Mouse (Mus musculus) gastrocnemius, postnatal 14 days (tissue): ENCODE data around the gene Adh4. TPM values are rescaled to one million over a fixed set of nuclear protein-coding genes. Genes with fewer than 3 reads are reported as not detected.
"Not testable (repeated sequence)": the region's sequence is repeated elsewhere in the genome, so short reads cannot be mapped to it uniquely, and the experiment has no call there.

ENCODE experiments used
- DNase-seq: peaks from one replicate; pipeline ENCODE4 v3.0.0; 2021; ENCODE audit warnings: mixed read lengths
- intact Hi-C: fragments of 180-260 bp; cut with DNase I; formaldehyde crosslinking; loops from one replicate; pipeline ENCODE4 v1.15.1; 2025; ENCODE audit warnings: low total_unique reads
- long read RNA-seq, 2 experiments: library from polyadenylated mRNA; stranded (forward); transcript quantifications; one replicate each; pipeline ENCODE4 v2.0.0; 2021
- total RNA-seq, 2 experiments: library from RNA; stranded (reverse); gene quantifications; 2 replicates each; pipeline ENCODE4 v1.2.3; 2021

The Adh4 gene
- not detected for total RNA-seq
- long read RNA-seq, experiment 1 = 0 reads
- long read RNA-seq, experiment 2 = 0 reads

DNA sequence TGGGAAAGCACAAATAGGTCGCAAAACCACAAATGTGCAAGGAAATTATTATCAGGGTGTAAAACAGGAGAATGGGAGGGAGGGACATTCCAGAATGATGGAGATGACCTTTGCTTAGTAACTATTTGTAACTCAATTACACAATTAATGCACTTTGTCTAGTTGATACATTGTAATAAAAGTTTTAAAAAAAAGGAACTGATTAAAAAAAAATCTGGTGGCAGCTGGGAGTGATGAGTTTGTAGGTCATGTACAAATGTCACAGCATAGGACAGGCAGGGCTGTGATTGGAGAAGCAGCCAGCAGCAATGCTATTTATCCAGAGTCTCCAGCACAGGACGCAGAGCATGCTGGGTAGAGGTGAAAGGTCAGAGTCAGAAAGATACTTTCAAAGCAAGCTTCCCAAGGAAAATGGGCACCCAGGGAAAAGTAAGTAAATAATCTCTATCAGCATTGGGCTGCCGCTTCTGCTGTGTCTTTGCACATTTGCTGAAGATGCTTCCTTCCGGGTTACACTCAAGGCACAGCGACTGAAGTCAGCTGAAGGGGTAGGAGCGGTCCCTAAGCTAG, at the start of gene Adh4:
TSS of gene Adh4 (plus strand) at position 346 of the 570 bp plus-strand sequence.
- intact Hi-C loops = no loop called here
- no peak for DNase-seq

DNA sequence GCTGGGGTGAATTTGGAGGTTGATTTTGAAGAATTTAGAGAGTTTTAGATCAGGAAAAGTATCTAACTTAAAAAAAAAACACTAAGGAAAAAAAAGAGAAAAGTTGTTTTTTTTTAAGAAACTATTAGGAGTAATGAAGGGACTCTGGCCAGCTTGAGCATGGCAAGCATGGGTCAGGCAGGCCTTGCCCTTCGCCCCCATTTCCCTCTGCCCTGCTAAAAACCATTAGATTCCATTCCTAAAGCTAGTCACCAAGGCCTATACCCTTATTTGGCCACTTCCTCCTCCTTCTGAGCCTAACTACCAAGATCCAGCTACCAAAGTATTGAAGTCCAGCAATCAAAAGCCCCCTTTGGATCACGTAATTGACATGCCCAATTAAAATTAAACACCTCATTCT, 49.1 kb upstream of the Adh4 start:
- no peak for DNase-seq

DNA sequence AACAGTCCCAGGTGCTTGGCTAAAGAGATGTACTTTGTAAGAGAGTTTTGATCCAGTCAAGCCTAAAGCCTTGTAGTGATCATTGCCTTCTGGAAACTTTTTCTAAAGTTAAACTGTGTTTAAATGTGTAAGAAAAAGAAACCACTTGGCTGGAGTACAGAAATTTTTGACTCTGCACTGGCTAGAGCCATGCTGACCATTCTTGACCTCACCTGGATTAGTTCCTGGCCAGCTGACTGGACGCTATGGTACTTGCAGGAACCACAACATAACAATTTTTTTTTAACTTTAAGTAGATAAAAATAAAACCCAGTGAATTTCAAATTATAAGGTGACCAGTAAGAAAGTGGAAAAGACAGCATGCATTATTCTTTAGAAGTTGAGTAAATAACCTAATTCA, 45.7 kb upstream of the Adh4 start:
- no peak for DNase-seq
- intact Hi-C loops = no loop called here

More for the DNA sequence above, 49.1 kb upstream of the Adh4 start:
- intact Hi-C loops = no loop called here

DNA sequence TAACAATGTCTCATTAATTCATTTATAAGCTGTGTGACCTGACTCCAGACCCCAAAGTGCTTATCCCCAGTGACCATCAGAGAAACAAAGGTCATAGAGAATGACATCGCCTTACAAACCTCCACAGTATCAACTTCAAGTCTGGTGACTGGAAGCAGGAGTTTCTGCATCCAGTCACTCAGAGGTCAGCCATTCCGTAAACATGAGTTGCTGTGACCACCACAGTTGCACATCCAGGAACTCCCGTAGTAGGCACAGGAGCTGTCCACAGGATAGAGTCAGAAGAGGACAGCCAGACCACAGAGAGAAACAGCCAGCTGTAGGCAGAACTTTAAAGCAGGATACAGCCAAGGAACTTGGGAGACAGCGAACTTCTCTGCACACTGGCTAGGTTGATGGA, 45.0 kb upstream of the Adh4 start:
- DNase-seq, intact Hi-C loops: not testable (repeated sequence)

DNA sequence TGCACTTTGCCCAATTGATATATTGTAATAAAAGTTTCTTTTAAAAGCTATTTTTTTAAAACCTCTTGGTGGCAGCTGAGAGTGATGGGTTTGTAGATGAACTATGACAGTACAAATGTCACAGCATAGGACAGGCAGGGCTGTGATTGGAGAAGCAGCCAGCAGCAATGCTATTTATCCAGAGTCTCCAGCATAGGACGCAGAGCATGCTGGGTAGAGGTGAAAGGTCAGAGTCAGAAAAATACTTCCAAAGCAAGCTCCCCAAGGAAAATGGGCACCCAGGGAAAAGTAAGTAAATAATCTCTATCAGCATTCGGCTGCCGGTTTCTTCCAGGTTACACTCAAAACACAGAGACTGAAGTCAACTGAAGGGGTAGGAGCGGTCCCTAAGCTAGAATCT, 41.3 kb upstream of the Adh4 start:
- no peak for DNase-seq
- intact Hi-C loops = no loop called here

DNA sequence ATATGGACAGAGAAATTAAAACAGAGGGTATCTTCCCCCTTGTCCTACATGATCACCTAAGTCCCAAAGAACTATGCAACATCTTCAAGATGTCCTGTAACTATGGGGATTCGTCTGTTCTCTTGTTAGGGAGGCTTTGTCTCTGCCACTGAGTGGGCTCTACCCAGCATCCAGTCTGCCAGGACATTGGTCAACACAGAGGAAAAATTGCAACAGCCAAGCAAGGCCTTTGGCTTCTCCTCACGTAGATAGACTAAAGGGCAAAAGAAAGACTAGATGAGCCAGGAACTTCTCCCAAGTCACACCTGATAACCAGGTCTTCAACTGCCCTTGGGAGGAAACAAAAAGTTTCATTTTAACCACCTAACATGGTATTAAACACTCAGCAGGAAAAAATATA, 40.1 kb upstream of the Adh4 start:
- no peak for DNase-seq
- intact Hi-C loops = no loop called here

DNA sequence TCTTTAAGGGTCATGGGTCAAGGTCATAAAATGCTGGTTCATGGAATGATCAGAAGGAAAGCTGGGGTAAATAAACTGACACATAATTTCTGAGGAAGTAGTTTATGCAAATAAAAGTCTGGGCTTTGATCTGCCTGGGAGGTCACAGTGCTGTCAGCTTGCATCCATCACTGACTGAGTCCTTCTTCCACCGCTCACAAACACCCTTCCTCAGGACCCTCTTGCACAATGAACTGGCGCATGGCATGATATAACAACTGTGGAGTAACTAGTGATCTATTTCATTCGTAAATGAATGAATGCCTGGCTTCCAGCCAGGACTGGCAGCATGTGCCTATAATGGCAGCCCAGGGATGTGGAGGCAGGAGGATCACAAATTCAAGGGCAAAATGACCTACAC, 34.1 kb upstream of the Adh4 start:
- intact Hi-C loops = no loop called here
- no peak for DNase-seq

DNA sequence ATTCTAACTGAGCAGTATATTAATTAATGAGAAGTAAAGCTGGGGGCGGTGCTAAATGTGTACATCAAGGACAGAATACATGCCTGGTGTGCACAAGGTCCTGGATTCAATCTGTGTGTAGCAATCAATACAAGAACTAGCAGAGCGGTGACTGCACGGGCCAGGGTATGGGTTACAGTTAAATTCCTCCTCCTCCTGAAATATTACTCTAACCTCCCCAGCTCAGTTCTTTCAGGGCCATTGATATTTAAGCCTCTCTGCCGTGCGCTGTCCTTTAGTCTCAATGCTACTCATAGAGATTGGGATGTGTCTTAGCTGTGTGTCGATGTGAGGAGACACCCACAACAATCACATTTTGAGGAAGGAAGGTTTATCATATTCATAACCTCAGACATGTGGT, 28.1 kb upstream of the Adh4 start:
- no peak for DNase-seq
- intact Hi-C loops = no loop called here

DNA sequence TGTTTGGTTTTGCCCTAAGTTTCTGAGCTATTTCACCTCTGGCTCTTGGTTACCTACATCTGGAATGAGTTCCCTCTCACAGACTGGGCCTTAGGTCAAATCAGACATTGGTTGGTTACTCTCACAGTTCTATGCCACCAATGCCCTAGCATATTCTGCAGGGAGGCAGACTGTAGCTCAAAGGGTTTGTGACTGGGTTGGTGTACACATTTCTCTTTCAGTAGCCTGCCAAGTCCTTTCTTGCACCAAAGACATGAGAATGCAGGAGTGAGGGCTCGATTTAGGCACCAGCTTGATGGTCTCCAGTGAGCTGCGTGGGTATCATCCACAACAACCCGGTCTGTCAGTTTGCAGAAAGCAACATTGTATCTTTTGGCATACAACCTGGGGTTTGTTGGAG, 10.4 kb upstream of the Adh4 start:
- DNase-seq = no peak
- intact Hi-C loops = loop anchor here (5.0 kb wide), 1 partner anchor 183 kb away; no protein-coding TSS in a partner anchor

DNA sequence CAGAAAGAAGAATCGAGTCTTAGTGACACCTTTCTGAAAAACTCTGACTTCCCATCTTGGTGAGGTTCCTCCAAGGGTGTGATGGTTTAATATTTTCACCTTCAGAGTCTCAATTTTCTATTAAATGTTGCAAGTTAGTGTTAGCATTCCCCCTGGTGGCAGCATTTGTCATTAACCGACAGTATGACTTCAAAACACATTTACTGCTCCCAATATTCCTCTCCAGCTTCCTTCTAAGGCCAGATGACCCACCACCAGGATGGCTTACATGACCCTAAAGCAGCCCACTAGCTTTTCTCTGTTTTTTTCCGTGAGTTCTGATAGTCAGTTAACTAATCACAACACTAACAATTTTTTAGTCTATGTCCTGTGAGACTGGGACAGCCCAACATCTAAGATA, 9.9 kb upstream of the Adh4 start:
- intact Hi-C loops = loop anchor here (5.0 kb wide), 1 partner anchor 183 kb away; no protein-coding TSS in a partner anchor
- peak; percentile 18 for DNase-seq

DNA sequence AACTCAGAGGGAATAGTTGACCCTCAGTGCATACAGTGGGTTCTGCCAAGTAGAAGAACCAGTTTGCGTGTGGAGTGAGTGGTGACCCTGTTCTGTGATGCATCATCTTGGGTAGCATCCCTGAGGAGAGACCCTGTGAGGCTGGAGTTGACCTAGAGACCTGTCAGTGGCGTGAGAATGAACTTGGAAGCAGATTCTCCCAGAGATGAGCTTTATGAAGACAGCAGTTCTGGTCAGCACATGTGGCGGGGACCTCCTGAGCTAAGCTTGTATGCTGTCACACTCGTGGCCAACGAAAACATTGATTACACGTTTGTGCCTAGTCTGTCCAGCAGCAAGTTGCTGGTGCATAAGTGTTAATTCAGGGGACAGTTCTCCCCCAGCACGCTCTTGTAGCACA, 9.4 kb upstream of the Adh4 start:
- intact Hi-C loops = loop anchor here (5.0 kb wide), 1 partner anchor 184 kb away; no protein-coding TSS in a partner anchor
- no peak for DNase-seq

DNA sequence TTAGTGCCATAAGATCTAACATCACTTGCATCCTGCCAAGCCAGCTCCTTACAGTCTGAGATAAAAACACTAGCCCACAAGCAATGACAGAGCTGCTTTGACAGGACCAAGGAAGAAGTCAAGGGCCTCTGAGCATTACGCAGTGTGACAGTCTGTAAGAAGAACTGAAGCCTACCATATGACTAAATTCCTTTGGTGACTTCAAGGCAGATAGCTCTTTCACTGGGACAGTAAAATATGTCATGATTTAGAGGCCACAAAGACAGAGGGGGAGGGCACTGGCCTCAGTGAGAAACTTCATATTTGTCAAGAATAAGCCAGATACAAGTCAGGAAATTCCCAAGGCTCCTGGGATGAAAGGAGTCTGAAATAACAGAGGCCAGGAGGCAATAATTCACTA, 7.3 kb upstream of the Adh4 start:
- DNase-seq = no peak
- intact Hi-C loops = loop anchor here (5.0 kb wide), 1 partner anchor 186 kb away; no protein-coding TSS in a partner anchor

DNA sequence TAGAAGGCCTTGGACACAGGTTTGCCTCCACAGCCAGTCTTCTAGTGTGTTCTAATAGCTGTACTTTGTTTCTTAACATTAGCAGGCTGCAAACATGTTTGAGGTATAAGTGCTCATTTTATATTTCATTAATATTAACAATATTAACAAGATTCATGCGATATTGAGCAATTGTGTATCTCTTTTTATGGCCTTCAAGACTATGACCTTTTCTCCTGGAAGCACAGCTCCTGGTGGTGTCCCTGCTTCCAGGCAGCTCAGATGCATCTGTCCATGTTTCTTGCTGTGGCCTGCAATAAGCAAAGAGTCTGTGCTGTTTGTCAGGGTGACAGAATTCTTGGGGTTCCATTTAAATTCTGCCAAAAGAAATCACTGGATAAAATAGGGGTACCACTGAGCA, 5.7 kb upstream of the Adh4 start:
- intact Hi-C loops = loop anchor here (5.0 kb wide), 1 partner anchor 187 kb away; no protein-coding TSS in a partner anchor
- no peak for DNase-seq

DNA sequence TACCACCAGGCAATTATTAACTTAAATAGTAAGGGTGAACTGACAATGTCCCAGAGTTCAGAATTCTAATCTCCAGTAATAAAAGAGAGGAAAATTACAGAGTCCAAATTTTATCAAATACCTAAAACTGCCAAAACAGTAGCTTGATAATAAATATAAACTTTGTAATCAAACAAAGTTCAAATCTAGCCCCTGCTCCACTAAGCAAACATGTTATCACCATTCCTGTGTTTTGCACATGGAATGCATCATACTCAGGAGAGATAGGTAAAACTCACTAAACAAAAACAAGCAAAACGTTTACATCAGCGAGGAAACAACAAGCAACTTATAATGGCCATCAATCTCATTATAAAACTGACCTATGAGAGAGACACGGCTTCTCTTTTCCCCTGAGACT, 5.1 kb upstream of the Adh4 start:
- intact Hi-C loops = no loop called here
- DNase-seq = no peak

DNA sequence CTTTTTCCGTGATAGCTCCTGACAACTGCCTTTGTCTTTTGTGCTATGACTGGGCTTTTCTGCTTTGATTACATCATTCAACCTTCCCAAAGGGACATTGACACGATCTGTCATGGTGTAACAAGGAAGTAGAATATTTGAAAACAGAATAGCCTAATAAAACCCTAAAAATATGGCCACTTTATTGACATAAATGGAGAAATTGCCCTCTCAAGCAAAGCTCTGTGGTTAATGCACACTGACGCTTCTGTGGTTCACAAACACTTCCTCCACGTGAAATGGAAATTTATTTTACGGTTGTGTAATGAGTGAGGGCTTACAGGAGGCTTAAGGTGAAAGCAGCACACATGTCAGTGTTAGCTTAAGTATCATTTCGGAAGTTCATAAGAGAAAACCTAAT, 4.1 kb downstream of the Adh4 start:
- no peak for DNase-seq
- intact Hi-C loops = no loop called here

DNA sequence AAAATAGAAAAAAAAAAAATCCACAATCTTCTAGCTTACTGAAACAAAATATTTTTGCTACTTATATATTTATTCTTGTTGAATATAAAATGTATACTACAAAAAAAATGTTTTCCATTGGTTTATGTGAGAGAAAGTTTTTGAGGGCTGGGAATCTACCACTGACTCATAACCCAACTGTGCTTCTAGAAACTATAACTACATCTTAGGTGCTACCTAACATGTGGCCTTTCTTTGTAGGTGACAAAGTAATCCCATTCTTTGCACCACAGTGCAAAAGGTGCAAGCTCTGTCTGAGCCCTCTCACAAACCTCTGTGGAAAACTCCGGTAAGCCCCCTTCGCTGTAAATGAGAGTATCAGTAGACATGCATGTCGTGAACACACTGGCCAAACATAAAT, 5.1 kb downstream of the Adh4 start:
- DNase-seq = no peak
- intact Hi-C loops = no loop called here

DNA sequence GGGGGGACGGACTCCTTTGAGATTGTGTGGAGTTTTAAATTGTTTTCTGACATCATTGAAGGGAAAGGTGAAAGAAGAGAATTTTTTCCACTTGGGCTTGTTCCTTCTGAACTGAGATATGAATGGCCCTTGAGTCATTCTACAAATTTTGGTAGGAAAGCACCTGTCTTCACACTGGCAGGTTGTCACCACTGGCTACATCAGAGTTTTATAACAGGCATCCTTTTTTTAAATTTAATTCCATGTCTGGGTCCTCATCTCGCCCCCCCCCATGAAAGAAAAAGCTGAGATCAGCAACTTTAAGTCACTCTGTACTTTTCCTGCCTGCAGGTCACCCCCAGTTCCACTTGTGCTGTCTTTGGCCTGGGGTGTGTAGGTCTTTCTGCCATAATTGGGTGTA, 8.4 kb downstream of the Adh4 start:
- no peak for DNase-seq
- intact Hi-C loops = no loop called here

DNA sequence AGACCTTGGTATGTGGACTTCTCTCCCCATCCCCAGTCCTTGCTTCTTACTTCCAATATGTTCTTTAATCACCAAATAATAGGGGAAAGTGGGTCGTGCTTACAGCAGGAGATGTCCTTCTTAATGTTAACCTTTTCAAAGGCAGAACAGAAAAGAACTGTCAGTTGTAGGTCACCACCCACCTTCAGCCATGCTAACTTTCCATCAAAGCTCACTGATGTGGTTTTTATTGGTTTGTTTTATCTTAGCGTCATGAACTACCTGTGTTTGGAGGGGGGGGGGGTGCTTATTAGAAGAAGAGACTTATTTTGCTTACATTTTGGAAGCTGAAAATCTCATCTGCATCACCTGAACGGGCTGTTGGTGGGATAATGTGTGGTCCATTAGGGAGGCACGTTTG, 9.0 kb downstream of the Adh4 start:
- DNase-seq = no peak
- intact Hi-C loops = no loop called here

DNA sequence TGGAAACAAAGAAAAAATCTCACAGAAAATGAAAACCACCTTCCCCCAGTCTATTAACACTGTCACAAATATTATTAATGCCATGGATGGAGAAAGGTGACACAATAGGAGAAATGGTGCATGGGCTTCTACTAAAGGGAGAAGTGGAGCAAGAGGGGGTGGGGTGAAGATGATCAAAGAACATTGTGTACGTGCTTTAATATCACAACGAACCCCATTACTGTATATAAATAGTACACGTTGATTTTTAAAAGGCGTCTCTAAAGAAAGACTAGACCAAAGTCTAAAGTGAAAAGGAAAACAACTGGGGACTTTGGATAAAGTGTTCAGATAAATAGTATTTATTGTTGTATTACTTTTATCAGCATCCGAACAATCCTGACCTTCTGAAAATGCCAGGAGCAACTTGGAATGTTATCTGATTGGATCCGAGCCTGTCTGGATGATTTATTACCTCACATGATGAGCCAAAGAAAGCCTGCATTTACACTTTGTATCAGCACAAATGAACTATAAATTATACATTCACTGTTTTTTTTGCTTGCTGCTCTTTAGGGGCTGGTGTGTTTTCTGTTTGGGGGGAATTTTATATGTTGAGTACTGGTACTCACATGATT, 15.2 kb downstream of the Adh4 start:
- intact Hi-C loops = no loop called here
- no peak for DNase-seq

DNA sequence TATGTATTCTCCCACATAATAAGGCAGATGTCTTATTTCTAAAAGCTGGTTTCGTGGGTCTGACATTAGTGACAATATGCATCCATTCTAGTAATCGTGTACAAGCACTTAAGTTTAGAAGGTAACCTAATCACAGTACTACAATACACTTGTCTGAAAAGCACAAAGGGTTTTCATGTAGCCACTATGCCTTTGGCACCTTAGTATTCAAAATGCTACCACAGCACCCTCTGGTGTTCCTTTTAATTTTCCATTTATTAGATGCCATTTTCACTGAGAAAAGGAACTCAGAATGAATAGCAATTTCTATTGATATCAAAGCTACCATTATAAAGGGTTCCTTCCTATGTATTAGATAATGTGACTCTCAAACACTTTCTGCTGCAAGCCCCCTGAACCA, 16.6 kb downstream of the Adh4 start:
- intact Hi-C loops = no loop called here
- DNase-seq = no peak

DNA sequence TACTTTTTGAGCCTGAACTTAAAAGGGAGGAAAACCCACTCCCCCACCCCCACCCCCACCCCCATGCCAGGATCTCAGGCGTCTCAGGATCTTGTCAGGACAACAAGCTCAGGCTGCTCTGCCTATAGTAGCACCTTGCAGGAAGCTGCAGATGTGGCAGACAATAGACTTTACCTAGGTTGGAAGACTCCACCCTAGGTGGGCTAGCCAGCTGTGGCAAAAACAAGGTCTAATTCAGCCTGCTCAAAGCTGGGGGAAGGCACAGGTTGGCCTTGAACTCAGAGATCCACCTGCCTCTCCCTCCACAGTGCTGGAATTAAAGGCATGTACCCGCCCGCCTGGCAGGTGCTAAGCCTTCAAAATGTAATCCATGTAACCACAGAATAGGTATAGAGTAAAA, 23.4 kb downstream of the Adh4 start:
- no peak for DNase-seq
- intact Hi-C loops = no loop called here

DNA sequence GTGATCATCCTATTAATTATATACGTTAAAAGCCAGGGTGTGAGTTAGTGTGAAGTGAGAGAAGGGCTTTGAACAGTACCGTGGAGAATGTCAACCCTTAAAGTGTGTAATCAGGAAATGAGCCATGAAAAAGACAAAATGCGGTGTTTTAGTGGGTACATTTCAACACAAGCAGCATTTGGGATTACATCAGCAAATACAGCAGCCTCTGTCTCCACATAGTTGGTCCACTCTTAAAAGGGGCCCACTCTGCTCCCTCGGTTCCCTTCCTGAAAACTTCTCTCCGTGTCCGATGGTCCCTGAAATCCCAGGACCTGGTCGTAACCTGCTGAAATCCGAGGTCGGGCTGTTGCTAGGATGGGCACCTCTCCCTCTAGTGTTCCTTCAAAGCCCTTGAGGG, 26.9 kb downstream of the Adh4 start:
- intact Hi-C loops = no loop called here
- no peak for DNase-seq
